Mouse (Mus musculus): ENCODE measurements at regions not wholly inside any gene's neighbourhood (a gene's known extent, or its start where the extent isn't known, plus 50 kb on each side); places are given as distances from the start of the nearest gene placed in this dataset.
A peak's percentile ranks its signal among the peaks of the same experiment; 100 is the strongest.

- DNase-seq (ENCODE audit: low spot score in 2 of 2) = peak; percentile 14 to 70
Observed at GRCm38 (mm10) chr2:108289696-108290430, 990.7 kb upstream of the Kif18a start.

- DNase-seq (ENCODE audit: low spot score in 2 of 2) = peak in 1 of 2 experiments; percentile 43
Observed at GRCm38 (mm10) chr2:108302776-108303175, 977.8 kb upstream of the Kif18a start.
